Mouse (Mus musculus): ENCODE results near the gene Auts2. TPM values are rescaled to one million over a fixed set of nuclear protein-coding genes. Genes with fewer than 3 reads are reported as not detected.

Auts2 gene
- polyA plus RNA-seq, 1 experiment from 2014 or later = 4.4 TPM

DNA sequence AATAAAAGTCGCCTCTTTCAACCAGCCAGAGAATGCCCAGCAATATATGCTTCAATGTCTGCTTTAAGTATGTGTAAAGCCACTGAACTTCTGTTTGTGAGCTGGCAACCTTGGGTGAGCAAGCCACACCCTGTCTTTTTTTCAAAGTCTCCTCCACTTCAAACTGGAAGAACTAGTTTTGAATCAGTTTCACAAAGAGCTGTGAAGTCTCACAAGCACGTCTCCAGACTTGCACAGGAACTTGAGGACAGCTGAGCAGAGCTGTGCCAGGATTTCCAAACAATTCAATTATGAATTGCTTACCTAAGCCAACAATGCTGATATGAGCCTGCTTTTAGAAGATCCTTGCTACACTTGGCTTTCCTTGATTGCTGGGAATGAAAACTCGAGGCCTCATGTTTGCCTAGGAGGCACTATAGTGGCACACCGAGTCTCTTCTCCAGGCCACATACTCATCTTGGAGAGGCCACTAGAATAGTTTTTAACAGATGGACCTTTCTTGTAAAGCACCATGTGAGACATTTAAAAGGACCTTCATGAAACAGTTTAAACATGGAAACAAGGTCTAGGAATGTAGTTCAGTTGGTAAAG is 645.0 kb downstream of the Auts2 start:
- Histone ChIP-seq H3K9me3 (ENCODE audit: low read length) (no peaks in the 10 kb centered on the region), H3K4me2 (replicated peaks; ENCODE audit: low read depth, low read length) (no peak overlapping the region), H3K9ac (replicated peaks; ENCODE audit: low read depth) (no peak overlapping the region), H3K36me3 (ENCODE audit: insufficient read depth, low read length) (no peaks in the 10 kb centered on the region), H3K4me3 (ENCODE audit: low read depth, low read length) (no peak overlapping the region), H3K27me3 (replicated peaks; ENCODE audit: insufficient read depth, low read length) (peaks cover 11% of the 10 kb centered on the region), H3K4me1 (ENCODE audit: insufficient read depth, low read depth, low read length) (no peaks in the 10 kb centered on the region), H3K27ac (ENCODE audit: low read length) (no peak overlapping the region)
- TF ChIP-seq EP300 (IDR thresholded peaks at IDR 0.05) (peak; percentile 75), CTCF (IDR thresholded peaks at IDR 0.05) (no peak)
- DNase-seq (ENCODE audit: low spot score) = peak; percentile 94
- 27% methylated on average over 4 of the region's 4 CpGs for WGBS
- peak; percentile 95 for ATAC-seq

DNA sequence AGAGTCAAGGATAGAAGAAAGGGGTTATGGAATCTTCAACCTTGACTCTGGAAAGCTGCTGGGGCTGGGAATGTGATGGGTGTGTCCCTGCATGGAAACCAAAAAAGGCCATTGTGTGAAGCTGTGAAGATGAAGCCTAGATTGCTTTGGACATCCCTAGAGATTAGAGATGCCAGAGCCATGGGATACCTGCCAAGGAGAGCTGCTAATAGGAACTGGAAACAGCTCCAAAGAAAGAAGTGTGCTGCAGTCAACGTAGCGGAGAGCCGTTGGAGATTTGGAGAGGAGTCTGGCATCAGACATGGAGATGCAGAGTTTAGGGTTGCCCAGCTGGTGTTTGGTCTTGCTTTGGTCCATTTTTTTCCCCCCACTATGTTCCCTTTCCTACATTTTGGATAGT is 656.5 kb downstream of the Auts2 start:
- Histone ChIP-seq H3K36me3 (ENCODE audit: insufficient read depth, low read length) (no peaks in the 10 kb centered on the region), H3K4me3 (ENCODE audit: low read depth, low read length) (no peak overlapping the region), H3K9ac (replicated peaks; ENCODE audit: low read depth) (no peak overlapping the region), H3K4me2 (replicated peaks; ENCODE audit: low read depth, low read length) (no peak overlapping the region), H3K4me1 (ENCODE audit: insufficient read depth, low read depth, low read length) (no peaks in the 10 kb centered on the region), H3K27me3 (replicated peaks; ENCODE audit: insufficient read depth, low read length) (no peaks in the 10 kb centered on the region; the same call in 1 of the 2 replicates), H3K9me3 (ENCODE audit: low read length) (no peaks in the 10 kb centered on the region), H3K27ac (ENCODE audit: low read length) (no peak overlapping the region)
- DNase-seq (ENCODE audit: low spot score) (no peak), ATAC-seq (no peak)
- WGBS = 85% methylated on average over 3 of the region's 3 CpGs
- TF ChIP-seq CTCF (IDR thresholded peaks at IDR 0.05) (no peak), EP300 (IDR thresholded peaks at IDR 0.05) (no peak)

DNA sequence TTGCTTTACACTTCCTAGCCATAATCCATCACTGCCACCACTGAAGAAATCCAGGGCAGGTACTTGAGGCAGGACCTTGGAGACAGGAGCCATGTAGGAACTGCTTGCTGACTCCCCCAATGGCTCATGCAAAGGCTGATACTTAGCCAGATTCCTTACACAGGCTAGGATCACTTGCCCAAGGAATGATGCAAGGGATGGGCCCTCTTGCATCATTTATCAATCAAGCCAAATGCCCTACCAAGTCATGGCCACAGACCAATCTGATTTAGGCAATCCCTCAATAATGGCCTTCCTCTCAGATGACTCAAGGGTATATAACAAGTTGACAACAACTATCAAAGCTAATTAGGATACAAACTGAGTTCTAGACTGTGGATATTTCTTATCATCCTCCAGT is 666.6 kb downstream of the Auts2 start:
- no peaks in the 10 kb centered on the region for H3K27me3 ChIP-seq (replicated peaks; ENCODE audit: insufficient read depth, low read length)
- no peaks in the 10 kb centered on the region for H3K4me1 ChIP-seq (ENCODE audit: insufficient read depth, low read depth, low read length)
- no peak overlapping the region for H3K4me2 ChIP-seq (replicated peaks; ENCODE audit: low read depth, low read length)
- H3K9me3 ChIP-seq (ENCODE audit: low read length) = no peaks in the 10 kb centered on the region
- H3K9ac ChIP-seq (replicated peaks; ENCODE audit: low read depth) = no peak overlapping the region
- DNase-seq (ENCODE audit: low spot score) (no peak), ATAC-seq (no peak)
- TF ChIP-seq CTCF (IDR thresholded peaks at IDR 0.05) = no peak
- H3K4me3 ChIP-seq (ENCODE audit: low read depth, low read length) = no peak overlapping the region
- H3K36me3 ChIP-seq (ENCODE audit: insufficient read depth, low read length) = no peaks in the 10 kb centered on the region
- no peak overlapping the region for H3K27ac ChIP-seq (ENCODE audit: low read length)

DNA sequence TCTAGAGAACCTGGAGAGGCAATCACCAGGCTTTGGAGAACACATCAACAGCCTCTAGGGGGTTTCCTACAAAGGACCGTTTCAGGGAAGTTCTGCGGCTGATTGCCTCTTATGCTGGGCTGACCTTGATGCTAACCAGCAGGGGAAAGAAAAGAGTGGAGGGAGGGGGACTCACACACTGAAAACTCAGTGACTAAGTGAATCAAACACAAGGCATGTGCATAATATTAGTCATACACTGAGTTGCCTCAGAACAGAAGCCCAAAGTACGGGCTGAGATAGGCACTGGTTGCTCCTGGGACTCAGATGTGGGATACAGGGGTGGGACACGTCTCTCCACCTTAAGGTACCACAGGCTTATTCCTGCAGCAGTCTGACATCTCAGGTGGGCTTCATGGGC is 667.2 kb downstream of the Auts2 start:
- TF ChIP-seq CTCF (IDR thresholded peaks at IDR 0.05) = no peak
- WGBS = 79% methylated on average over 4 of the region's 4 CpGs
- ATAC-seq = no peak
- H3K36me3 ChIP-seq (ENCODE audit: insufficient read depth, low read length) = no peaks in the 10 kb centered on the region
- no peak overlapping the region for H3K9ac ChIP-seq (replicated peaks; ENCODE audit: low read depth)
- no peaks in the 10 kb centered on the region for H3K27me3 ChIP-seq (replicated peaks; ENCODE audit: insufficient read depth, low read length)
- no peak overlapping the region for H3K4me3 ChIP-seq (ENCODE audit: low read depth, low read length)
- H3K4me2 ChIP-seq (replicated peaks; ENCODE audit: low read depth, low read length) = no peak overlapping the region
- DNase-seq (ENCODE audit: low spot score) = no peak
- H3K9me3 ChIP-seq (ENCODE audit: low read length) = no peaks in the 10 kb centered on the region
- H3K4me1 ChIP-seq (ENCODE audit: insufficient read depth, low read depth, low read length) = no peaks in the 10 kb centered on the region
- H3K27ac ChIP-seq (ENCODE audit: low read length) = no peak overlapping the region

DNA sequence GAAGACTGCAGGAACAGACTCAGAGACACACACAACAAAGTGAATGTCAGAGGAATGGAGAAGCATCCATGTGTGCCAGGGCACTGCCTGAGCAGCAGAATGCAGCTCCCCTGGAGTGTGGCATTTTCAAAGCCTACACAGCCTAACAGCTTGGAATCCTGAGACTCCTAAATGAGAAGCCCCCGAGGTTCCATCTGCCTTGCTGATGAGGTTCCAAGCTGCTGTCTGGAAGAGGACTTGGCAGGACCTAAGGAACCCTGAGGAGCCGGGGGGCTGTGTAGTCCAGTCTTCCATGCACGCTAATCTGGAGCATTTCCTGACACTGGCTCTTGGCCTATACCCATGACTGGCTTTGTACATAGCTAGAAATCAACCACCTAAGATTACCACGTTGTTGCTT is 670.0 kb downstream of the Auts2 start:
- H3K9ac ChIP-seq (replicated peaks; ENCODE audit: low read depth) = no peak overlapping the region
- H3K4me3 ChIP-seq (ENCODE audit: low read depth, low read length) = no peak overlapping the region
- H3K9me3 ChIP-seq (ENCODE audit: low read length) = no peaks in the 10 kb centered on the region
- TF ChIP-seq EP300 (IDR thresholded peaks at IDR 0.05) (no peak), CTCF (IDR thresholded peaks at IDR 0.05) (no peak)
- H3K4me1 ChIP-seq (ENCODE audit: insufficient read depth, low read depth, low read length) = no peaks in the 10 kb centered on the region
- DNase-seq (ENCODE audit: low spot score) = no peak
- no peak for ATAC-seq
- H3K4me2 ChIP-seq (replicated peaks; ENCODE audit: low read depth, low read length) = no peak overlapping the region
- no peaks in the 10 kb centered on the region for H3K27me3 ChIP-seq (replicated peaks; ENCODE audit: insufficient read depth, low read length)
- WGBS = 71% methylated on average over 4 of the region's 4 CpGs
- H3K27ac ChIP-seq (ENCODE audit: low read length) = no peak overlapping the region
- H3K36me3 ChIP-seq (ENCODE audit: insufficient read depth, low read length) = no peaks in the 10 kb centered on the region

DNA sequence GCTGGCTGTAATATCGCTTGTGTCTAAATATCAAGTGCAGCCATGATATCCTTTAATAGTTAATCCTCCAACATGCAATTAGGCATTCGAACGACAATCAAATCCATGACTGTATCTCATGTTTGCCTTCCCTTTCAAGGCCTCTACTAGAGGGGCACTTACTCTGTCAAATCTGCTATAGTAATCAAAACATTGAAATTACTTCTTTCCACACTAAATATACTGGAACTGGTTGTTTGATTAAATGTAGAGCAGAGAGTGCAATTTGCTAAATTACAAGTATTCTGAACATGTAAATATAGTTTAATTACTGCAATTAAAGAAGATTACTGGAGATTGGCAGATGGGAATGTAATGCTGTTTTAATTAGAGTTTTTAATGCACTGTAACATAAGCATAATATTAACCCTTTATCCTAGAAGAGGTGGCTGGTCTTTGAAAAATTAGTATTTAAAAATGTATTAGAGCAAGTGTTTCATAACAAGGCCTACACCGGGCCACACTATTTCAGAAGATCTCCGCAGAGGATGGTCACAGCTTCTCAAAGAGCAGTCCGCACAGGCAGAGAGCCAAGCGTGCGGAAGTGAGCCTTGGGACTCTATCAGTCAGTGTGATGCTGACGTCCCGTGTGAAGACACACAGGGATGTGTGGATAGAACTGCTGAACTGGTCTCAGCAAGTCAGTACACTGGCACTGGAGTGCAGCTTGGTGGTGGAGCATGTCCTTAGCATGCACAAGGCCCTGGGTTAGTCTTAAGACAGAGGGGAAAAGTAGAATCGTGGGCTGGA is 673.2 kb downstream of the Auts2 start:
- ATAC-seq (no peak), DNase-seq (ENCODE audit: low spot score) (no peak)
- 77% methylated on average over 11 of the region's 11 CpGs for WGBS
- Histone ChIP-seq H3K27me3 (replicated peaks; ENCODE audit: insufficient read depth, low read length) (no peaks in the 10 kb centered on the region), H3K9me3 (ENCODE audit: low read length) (no peaks in the 10 kb centered on the region), H3K36me3 (ENCODE audit: insufficient read depth, low read length) (no peaks in the 10 kb centered on the region), H3K4me2 (replicated peaks; ENCODE audit: low read depth, low read length) (no peak overlapping the region), H3K4me3 (ENCODE audit: low read depth, low read length) (no peak overlapping the region), H3K4me1 (ENCODE audit: insufficient read depth, low read depth, low read length) (no peaks in the 10 kb centered on the region), H3K9ac (replicated peaks; ENCODE audit: low read depth) (no peak overlapping the region), H3K27ac (ENCODE audit: low read length) (no peak overlapping the region)
- TF ChIP-seq EP300 (IDR thresholded peaks at IDR 0.05) (no peak), CTCF (IDR thresholded peaks at IDR 0.05) (no peak)

Data from lung, postnatal 0 days (tissue).